In the genomic region with DNA sequence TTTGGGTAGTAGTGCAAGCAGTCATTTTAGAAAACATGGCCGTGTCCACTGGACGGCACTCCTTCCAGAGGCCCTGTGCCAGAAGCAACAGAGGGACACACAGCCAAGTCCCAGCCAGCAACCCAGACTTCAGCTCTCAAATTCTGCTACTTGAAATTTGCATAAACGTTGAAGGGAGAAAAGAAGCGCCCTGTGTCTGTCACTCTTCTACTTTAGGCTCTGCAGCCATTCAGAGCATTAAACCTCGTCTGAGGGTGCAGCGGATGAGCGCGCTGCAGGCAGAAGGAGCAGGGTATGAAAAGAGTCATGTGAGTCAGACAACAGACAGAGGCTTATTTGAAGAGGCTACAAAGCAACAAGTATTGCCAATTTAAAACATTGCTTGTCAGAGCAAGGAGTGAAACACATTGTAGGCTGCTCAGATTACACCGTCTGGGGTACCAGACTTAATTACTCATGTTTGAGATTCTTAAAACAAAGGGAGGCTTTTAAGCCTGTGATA, we compare ENCODE assay signal across 8 mouse cellular contexts. TPM values are rescaled to one million over a fixed set of nuclear protein-coding genes. Genes with fewer than 3 reads are reported as not detected.
A peak's percentile ranks its signal among the peaks of the same experiment; 100 is the strongest.
DNase-seq lines count a peak whose midpoint lies in the region; ATAC-seq and TF ChIP-seq lines count a peak whose summit lies in the region.

No protein-coding gene starts in this region.

- TF ChIP-seq CTCF in heart, adult 2 months (IDR thresholded peaks at IDR 0.05): peak; percentile 8; the same call in 1 of the 2 replicates
- TF ChIP-seq CTCF in kidney, adult 2 months (conservative IDR thresholded peaks at IDR 0.05; ENCODE audit: insufficient read depth, insufficient read length, low read depth, low read length): no peak

- no peaks in the 10 kb centered on the region; the same call in 1 of the 2 replicates for H3K36me3 ChIP-seq in heart, adult 2 months (ENCODE audit: control insufficient read depth, insufficient read depth, low read length)
- no peaks in the 10 kb centered on the region for H3K36me3 ChIP-seq in kidney, adult 2 months (ENCODE audit: control insufficient read depth, insufficient read depth, low read length)
- no peaks in the 10 kb centered on the region for H3K36me3 ChIP-seq in liver, embryonic 15.5 days (replicated peaks)

- ATAC-seq in liver, embryonic 15.5 days (ENCODE audit: insufficient read depth): no peak
- ATAC-seq in granulocyte monocyte progenitor cell, adult 5-6 weeks (replicated peaks; ENCODE audit: poor library complexity, severe bottlenecking): no peak

- H3K27me3 ChIP-seq in heart, adult 2 months (ENCODE audit: control insufficient read depth, insufficient read depth, low read length): no peaks in the 10 kb centered on the region
- no peaks in the 10 kb centered on the region for H3K27me3 ChIP-seq in kidney, adult 2 months (replicated peaks; ENCODE audit: control insufficient read depth, insufficient read depth, low read length)
- no peaks in the 10 kb centered on the region for H3K27me3 ChIP-seq in liver, embryonic 15.5 days

- peak overlapping the region; percentile 66 for H3K27ac ChIP-seq in heart, adult 2 months
- peak overlapping the region; percentile 7 for H3K27ac ChIP-seq in kidney, adult 2 months (ENCODE audit: insufficient read depth, low read depth, low read length)
- H3K27ac ChIP-seq in liver, embryonic 15.5 days (replicated peaks): 0 out of 2 replicates have a peak overlapping the region, but pooled peaks have one; percentile 39

- peaks cover 21% of the 10 kb centered on the region for H3K4me1 ChIP-seq in heart, adult 2 months (ENCODE audit: control insufficient read depth, insufficient read depth, low read length)
- H3K4me1 ChIP-seq in kidney, adult 2 months (ENCODE audit: control insufficient read depth, insufficient read depth, low read length): peaks cover 41% of the 10 kb centered on the region
- H3K4me1 ChIP-seq in liver, embryonic 15.5 days (replicated peaks): peaks cover 63% of the 10 kb centered on the region

- 38% methylated on average over 9 of the region's 9 CpGs for WGBS in heart, adult 2 months
- 38% methylated on average over 9 of the region's 9 CpGs for WGBS in kidney, adult 2 months
- 64% methylated on average over 9 of the region's 9 CpGs for WGBS in liver, embryonic 15.5 days (ENCODE audit: insufficient replicate concordance)

- H3K4me2 ChIP-seq in liver, embryonic 15.5 days: no peak overlapping the region

- H3K79me2 ChIP-seq in heart, adult 2 months (replicated peaks; ENCODE audit: control insufficient read depth, insufficient read depth, low read length): no peaks in the 10 kb centered on the region

- no peak for TF ChIP-seq POLR2A in heart, adult 2 months (IDR thresholded peaks at IDR 0.05; ENCODE audit: insufficient read depth, low read depth, low read length)
- TF ChIP-seq POLR2A in kidney, adult 2 months (IDR thresholded peaks at IDR 0.05; ENCODE audit: low read depth, low read length): no peak

- peak; percentile 47 for DNase-seq in ovary, adult 18-20 months (ENCODE audit: low spot score)
- DNase-seq in ovary, postnatal 10 days (ENCODE audit: low spot score): no peak
- DNase-seq in embryo, embryonic 10.5 days (ENCODE audit: low spot score): peak; percentile 65
- DNase-seq in heart, adult 2 months: peak; percentile 73 to 78
- DNase-seq in kidney, adult 2 months: peak; percentile 74
- no peak for DNase-seq in thymus, postnatal 25 days

- TF ChIP-seq EP300 in heart, adult 2 months (IDR thresholded peaks at IDR 0.05; ENCODE audit: insufficient read depth, low read depth, low read length): no peak

- intact Hi-C loops in heart, adult 2 months (cut with DNase I): loop anchor here (2.0 to 10.0 kb wide), 3 partner anchors 28 to 182 kb away; partner anchors contain the start of gene Reg4

- H3K4me3 ChIP-seq in heart, adult 2 months: peak overlapping the region; percentile 26; the same call in 1 of the 2 replicates
- H3K4me3 ChIP-seq in kidney, adult 2 months (ENCODE audit: insufficient read depth, low read depth, low read length): no peak overlapping the region
- no peak overlapping the region for H3K4me3 ChIP-seq in liver, embryonic 15.5 days (replicated peaks)

- no peaks in the 10 kb centered on the region for H3K9me3 ChIP-seq in liver, embryonic 15.5 days (replicated peaks)

- H3K9ac ChIP-seq in heart, adult 2 months (ENCODE audit: low read depth, low read length): 0 out of 2 replicates have a peak overlapping the region, but pooled peaks have one; percentile 22
- H3K9ac ChIP-seq in liver, embryonic 15.5 days: no peak overlapping the region

RNA-seq across cellular contexts. Expression of gene Notch2, which starts 29.7 kb away (rescaled TPM):
- 10 to 100 TPM; 14.9 to 18.1 TPM for total RNA-seq in heart, adult 2 months (2021)
- polyA plus RNA-seq in heart, adult 2 months (2012; rRNA removed): 10.0 and 14.1 TPM in 2 replicates
- 16.3 and 20.0 TPM in 2 replicates for polyA plus RNA-seq in kidney, adult 2 months (2012; rRNA removed)
- polyA plus RNA-seq in liver, embryonic 15.5 days (2015; fragmentation: Nextera tagmentation; extraction: Ambion mirVana): 6.4 and 7.0 TPM in 2 replicates
- total RNA-seq in granulocyte monocyte progenitor cell, adult 5-6 weeks (2014; fragmentation: Nextera tagmentation): 27.9 TPM in 2 replicates
- total RNA-seq in granulocyte monocyte progenitor cell, adult 5-6 weeks (2017): 23.1 and 31.3 TPM in 2 replicates

Comparison
In these comparisons a context has a peak if more than half of its experiments do, and no peak if none do; other contexts are left out.
1. DNase-seq: peak in ovary, adult 18-20 months (single experiment), embryo, embryonic 10.5 days (single experiment), heart, adult 2 months (2 of 2) and kidney, adult 2 months (single experiment); none in ovary, postnatal 10 days (single experiment) and thymus, postnatal 25 days (single experiment).
2. H3K27ac ChIP-seq: peak in every context shown above with its lines; median percentile 66 in heart, adult 2 months; 39 in liver, embryonic 15.5 days; 7 in kidney, adult 2 months.